In the genomic region with DNA sequence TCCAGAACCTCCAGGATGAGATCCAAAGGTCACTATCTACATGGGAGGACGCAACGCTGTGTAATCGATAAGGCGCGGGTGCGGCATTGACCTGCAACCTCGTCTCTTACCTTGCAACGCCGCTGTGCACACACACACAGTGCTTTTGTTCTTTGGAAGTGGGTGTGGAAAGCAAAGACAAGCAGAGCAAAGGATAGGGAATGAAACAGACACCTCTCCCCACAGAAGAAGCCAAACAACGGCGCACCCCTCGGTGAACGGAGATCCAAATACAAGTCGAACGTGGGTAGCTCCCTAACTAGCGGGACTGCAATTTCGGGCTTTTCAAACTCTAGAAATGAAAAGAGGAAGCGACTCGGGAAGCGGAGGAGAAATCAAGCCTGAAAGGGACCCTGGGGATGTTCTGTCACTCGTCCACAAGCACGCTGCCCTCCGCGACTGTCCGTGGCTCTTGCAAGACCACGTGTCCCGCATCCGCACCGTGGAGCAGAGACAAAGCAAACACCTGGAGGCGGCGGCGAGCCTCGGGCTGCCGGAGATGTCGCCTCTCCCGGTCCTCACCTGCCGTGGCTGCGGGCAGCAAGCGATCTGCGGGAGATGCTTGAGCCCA, we compare ENCODE assay signal across 7 mouse cellular contexts. TPM values are rescaled to one million over a fixed set of nuclear protein-coding genes. Genes with fewer than 3 reads are reported as not detected.
DNase-seq lines count a peak whose midpoint lies in the region; ATAC-seq and TF ChIP-seq lines count a peak whose summit lies in the region.

No protein-coding gene starts in this region.

- peak overlapping the region; percentile 82 for H3K4me2 ChIP-seq in forebrain, embryonic 16.5 days (ENCODE audit: low read length)
- peak overlapping the region; percentile 83 for H3K4me2 ChIP-seq in intestine, postnatal 0 days (replicated peaks; ENCODE audit: low read depth)
- peak overlapping the region; percentile 76 for H3K4me2 ChIP-seq in lung, embryonic 16.5 days (ENCODE audit: low read depth, low read length)

- under 1% methylated on average over 39 of the region's 40 CpGs for WGBS in forebrain, embryonic 16.5 days
- 0% methylated on average over 40 of the region's 40 CpGs for WGBS in intestine, postnatal 0 days
- WGBS in lung, embryonic 16.5 days, result under 1% methylated on average over 40 of the region's 40 CpGs
- WGBS in small intestine, adult 2 months, result under 1% methylated on average over 40 of the region's 40 CpGs

- H3K27ac ChIP-seq in brown adipose tissue, adult 24 weeks (replicated peaks; ENCODE audit: low read depth, low read length), result 0 out of 2 replicates have a peak overlapping the region, but pooled peaks have one; percentile 3
- peak overlapping the region; percentile 90 for H3K27ac ChIP-seq in forebrain, embryonic 16.5 days (ENCODE audit: low read length)
- peak overlapping the region; percentile 85 for H3K27ac ChIP-seq in intestine, postnatal 0 days (ENCODE audit: low read depth, low read length)
- H3K27ac ChIP-seq in lung, embryonic 16.5 days (ENCODE audit: low read length), result peak overlapping the region; percentile 85
- peak overlapping the region; percentile 92 for H3K27ac ChIP-seq in small intestine, adult 2 months (ENCODE audit: insufficient read depth, low read depth, low read length)

- peak; percentile 2; the same call in 1 of the 2 replicates for ATAC-seq in forebrain, embryonic 16.5 days
- ATAC-seq in intestine, postnatal 0 days, result peak; percentile 64
- peak; percentile 3; the same call in 1 of the 2 replicates for ATAC-seq in lung, embryonic 16.5 days (ENCODE audit: low read depth)

- DNase-seq in thymus, adult 18-20 months, result peak; percentile 11 to 34
- DNase-seq in thymus, postnatal 14 days, result no peak

- H3K27me3 ChIP-seq in forebrain, embryonic 16.5 days (replicated peaks; ENCODE audit: control insufficient read depth, insufficient read depth, low read length), result no peaks in the 10 kb centered on the region
- no peaks in the 10 kb centered on the region for H3K27me3 ChIP-seq in intestine, postnatal 0 days (replicated peaks; ENCODE audit: control insufficient read depth, insufficient read depth, low read length)
- H3K27me3 ChIP-seq in lung, embryonic 16.5 days (ENCODE audit: control insufficient read depth, insufficient read depth, low read depth, low read length), result no peaks in the 10 kb centered on the region
- no peaks in the 10 kb centered on the region for H3K27me3 ChIP-seq in small intestine, adult 2 months (ENCODE audit: control insufficient read depth, insufficient read depth, low read length)

- peak; percentile 43; the same call in 1 of the 2 replicates for TF ChIP-seq POLR2A in small intestine, adult 2 months (IDR thresholded peaks at IDR 0.05; ENCODE audit: low read depth, low read length)

- H3K4me1 ChIP-seq in brown adipose tissue, adult 24 weeks (ENCODE audit: control insufficient read depth, insufficient read depth, insufficient read length, low read length), result peaks cover 3% of the 10 kb centered on the region; the same call in 1 of the 2 replicates
- H3K4me1 ChIP-seq in forebrain, embryonic 16.5 days (replicated peaks; ENCODE audit: control insufficient read depth, insufficient read depth, low read length), result peaks cover 20% of the 10 kb centered on the region
- 0 out of 2 replicates have a peak, but pooled peaks cover 5% of the 10 kb centered on the region for H3K4me1 ChIP-seq in intestine, postnatal 0 days (replicated peaks; ENCODE audit: control insufficient read depth, insufficient read depth, low read length)
- H3K4me1 ChIP-seq in lung, embryonic 16.5 days (replicated peaks; ENCODE audit: control insufficient read depth, insufficient read depth, low read length), result peaks cover 11% of the 10 kb centered on the region
- peaks cover 5% of the 10 kb centered on the region; the same call in 1 of the 2 replicates for H3K4me1 ChIP-seq in small intestine, adult 2 months (ENCODE audit: control insufficient read depth, insufficient read depth, insufficient read length, low read length)

- 0 out of 2 replicates have a peak, but pooled peaks have one; percentile 13 for TF ChIP-seq CTCF in intestine, postnatal 0 days (IDR thresholded peaks at IDR 0.05; ENCODE audit: low read depth)
- no peak for TF ChIP-seq CTCF in small intestine, adult 2 months (IDR thresholded peaks at IDR 0.05; ENCODE audit: extremely low read depth, insufficient read length, insufficient replicate concordance, low read depth, low read length)

- peak overlapping the region; percentile 97 for H3K9ac ChIP-seq in forebrain, embryonic 16.5 days (replicated peaks; ENCODE audit: low read depth, low read length)
- H3K9ac ChIP-seq in intestine, postnatal 0 days (ENCODE audit: low read depth, low read length), result peak overlapping the region; percentile 85
- H3K9ac ChIP-seq in lung, embryonic 16.5 days (ENCODE audit: low read length), result peak overlapping the region; percentile 79

- H3K4me3 ChIP-seq in brown adipose tissue, adult 24 weeks (ENCODE audit: insufficient read depth, low read depth, low read length), result peak overlapping the region; percentile 95
- H3K4me3 ChIP-seq in forebrain, embryonic 16.5 days (replicated peaks; ENCODE audit: low read length), result peak overlapping the region; percentile 97
- H3K4me3 ChIP-seq in intestine, postnatal 0 days (ENCODE audit: low read depth, low read length), result peak overlapping the region; percentile 80
- H3K4me3 ChIP-seq in lung, embryonic 16.5 days (ENCODE audit: low read length), result peak overlapping the region; percentile 97
- peak overlapping the region; percentile 90 for H3K4me3 ChIP-seq in small intestine, adult 2 months (ENCODE audit: low read depth, low read length)

- H3K9me3 ChIP-seq in forebrain, embryonic 16.5 days (ENCODE audit: control insufficient read depth, low read length), result no peaks in the 10 kb centered on the region
- H3K9me3 ChIP-seq in intestine, postnatal 0 days (ENCODE audit: control insufficient read depth), result no peaks in the 10 kb centered on the region
- H3K9me3 ChIP-seq in lung, embryonic 16.5 days (ENCODE audit: control insufficient read depth, low read length), result no peaks in the 10 kb centered on the region

- no peaks in the 10 kb centered on the region for H3K36me3 ChIP-seq in forebrain, embryonic 16.5 days (ENCODE audit: control insufficient read depth, insufficient read depth)
- H3K36me3 ChIP-seq in intestine, postnatal 0 days (ENCODE audit: control insufficient read depth, insufficient read depth), result no peaks in the 10 kb centered on the region
- H3K36me3 ChIP-seq in lung, embryonic 16.5 days (ENCODE audit: control insufficient read depth, insufficient read depth, low read length), result no peaks in the 10 kb centered on the region
- H3K36me3 ChIP-seq in small intestine, adult 2 months (ENCODE audit: control insufficient read depth, insufficient read depth, low read length), result no peaks in the 10 kb centered on the region

RNA-seq across cellular contexts. Expression of a gene that starts 0.6 kb away (rescaled TPM):
- 9.3 and 14.2 TPM in 2 replicates for polyA plus RNA-seq in brown adipose tissue, adult 24 weeks (2012; ENCODE audit: insufficient read depth, insufficient read length, missing spikeins)
- 14.9 and 15.7 TPM in 2 replicates for polyA plus RNA-seq in forebrain, embryonic 16.5 days (2015; fragmentation: Nextera tagmentation; extraction: Ambion mirVana)
- polyA plus RNA-seq in intestine, postnatal 0 days (2015; fragmentation: Nextera tagmentation; extraction: Ambion mirVana), result 12.4 and 14.5 TPM in 2 replicates
- polyA plus RNA-seq in lung, embryonic 16.5 days (2015; fragmentation: Nextera tagmentation; extraction: Ambion mirVana), result 20.2 and 21.9 TPM in 2 replicates
- 0.38 and 0.94 TPM in 2 replicates for polyA plus RNA-seq in small intestine, adult 2 months (2012; rRNA removed)

RNA-seq across cellular contexts. Expression of a gene that starts 0.8 kb away (rescaled TPM):
- polyA plus RNA-seq in brown adipose tissue, adult 24 weeks (2012; ENCODE audit: insufficient read depth, insufficient read length, missing spikeins), result 2.3 and 6.8 TPM in 2 replicates
- 51.6 and 57.4 TPM in 2 replicates for polyA plus RNA-seq in forebrain, embryonic 16.5 days (2015; fragmentation: Nextera tagmentation; extraction: Ambion mirVana)
- 19.7 and 22.7 TPM in 2 replicates for polyA plus RNA-seq in intestine, postnatal 0 days (2015; fragmentation: Nextera tagmentation; extraction: Ambion mirVana)
- polyA plus RNA-seq in lung, embryonic 16.5 days (2015; fragmentation: Nextera tagmentation; extraction: Ambion mirVana), result 22.9 TPM in 2 replicates
- polyA plus RNA-seq in small intestine, adult 2 months (2012; rRNA removed), result 1.6 and 4.6 TPM in 2 replicates

Comparison
In these comparisons a context has a peak if more than half of its experiments do, and no peak if none do; other contexts are left out.
1. H3K27ac ChIP-seq: peak in every context shown above with its lines; median percentile 92 in small intestine, adult 2 months; 90 in forebrain, embryonic 16.5 days; 85 in intestine, postnatal 0 days; 85 in lung, embryonic 16.5 days; 3 in brown adipose tissue, adult 24 weeks.
2. ATAC-seq: peak in every context shown above with its lines; median percentile 64 in intestine, postnatal 0 days; 3 in lung, embryonic 16.5 days; 2 in forebrain, embryonic 16.5 days.